Mouse (Mus musculus) liver, embryonic 14.5 days (tissue): ENCODE measurements around the gene Gins3. TPM values are rescaled to one million over a fixed set of nuclear protein-coding genes. Genes with fewer than 3 reads are reported as not detected.
A peak's percentile ranks its signal among the peaks of the same experiment; 100 is the strongest.

ENCODE experiments used
- ATAC-seq: fragments of 200-750 bp; cut with Nextera tagmentation; 2 replicates; pipeline ENCODE4 v1.8.0; 2017; ENCODE audit warnings: moderate number of reproducible peaks, mild to moderate bottlenecking, moderate library complexity; ENCODE audit not compliant: insufficient read depth
- DNase-seq, 3 experiments: peaks; one replicate each; pipeline ENCODE4 v3.0.0-alpha.2; 2012 to 2013; ENCODE audit warnings: low read depth in 3 of 3, low spot score in 3 of 3
- H3K27ac ChIP-seq: fragments of 300-500 bp; sonication (generic); 2 replicates; pipeline ENCODE4 v1.5.1; 2014; ENCODE audit warnings: moderate library complexity, mild to moderate bottlenecking, control low read depth, inconsistent platforms
- H3K27me3 ChIP-seq: fragments of 300-500 bp; sonication (generic); 2 replicates; pipeline ENCODE4 v1.6.1; 2014; ENCODE audit warnings: mild to moderate bottlenecking, low read length, moderate library complexity; ENCODE audit not compliant: control insufficient read depth, insufficient read depth
- H3K36me3 ChIP-seq: fragments of 300-500 bp; sonication (generic); replicated peaks from 2 replicates; pipeline ENCODE4 v1.6.1; 2014; ENCODE audit warnings: low read depth; ENCODE audit not compliant: control insufficient read depth, insufficient read depth
- H3K4me1 ChIP-seq, 2 experiments: fragments of 200-500 bp in 1 of 2; fragments of 300-500 bp in 1 of 2; sonication (generic) in 1 of 2; replicated peaks; 2 replicates each; pipeline ENCODE4 v1.6.1; 2012 to 2014; ENCODE audit warnings: antibody characterized with exemption in 1 of 2, inconsistent platforms in 1 of 2, low read length in 1 of 2; ENCODE audit not compliant: control insufficient read depth in 2 of 2, insufficient read depth in 2 of 2
- H3K4me2 ChIP-seq: fragments of 300-500 bp; sonication (generic); 2 replicates; pipeline ENCODE4 v1.6.1; 2014; ENCODE audit warnings: low read depth, mild to moderate bottlenecking, control low read depth, moderate library complexity
- H3K4me3 ChIP-seq, 2 experiments: fragments of 200-500 bp in 1 of 2; fragments of 300-500 bp in 1 of 2; sonication (generic) in 1 of 2; 2 replicates each; pipeline ENCODE4 v1.5.1; 2012 to 2014; ENCODE audit warnings: low read depth in 2 of 2, low read length in 2 of 2, mild to moderate bottlenecking in 2 of 2, control low read depth in 1 of 2, inconsistent platforms in 1 of 2, moderate library complexity in 1 of 2; ENCODE audit not compliant: insufficient read depth in 1 of 2
- H3K9ac ChIP-seq: fragments of 300-500 bp; sonication (generic); replicated peaks from 2 replicates; pipeline ENCODE4 v1.6.1; 2014; ENCODE audit warnings: mild to moderate bottlenecking, control low read depth, moderate library complexity
- H3K9me3 ChIP-seq: fragments of 300-500 bp; sonication (generic); 2 replicates; pipeline ENCODE4 v1.6.1; 2016; ENCODE audit warnings: low read length, mixed read lengths; ENCODE audit not compliant: control insufficient read depth
- CTCF ChIP-seq: IDR thresholded peaks from 2 replicates; pipeline ENCODE4 v1.5.1; 2016; ENCODE audit warnings: antibody characterized with exemption, low read depth, control low read depth
- EP300 ChIP-seq: IDR thresholded peaks from 2 replicates; pipeline ENCODE4 v1.6.1; 2016; ENCODE audit warnings: antibody characterized with exemption, low read depth
- WGBS: fragments of 180-500 bp; shearing (Covaris S2); extraction: QIAGEN DNeasy Blood & Tissue Kit; methylation state at CpG from one replicate; pipeline ENCODE4 v1.1.7; 2014; ENCODE audit not compliant: insufficient replicate concordance; 5-methylcytosine and 5-hydroxymethylcytosine counted together
- polyA plus RNA-seq, 2 experiments: library from polyadenylated mRNA; depleted of rRNA in 1 of 2; stranded (reverse) in 1 of 2; unstranded in 1 of 2; fragments of >200 nt; fragmentation: Nextera tagmentation in 1 of 2; extraction: Ambion mirVana in 1 of 2; gene quantifications; 2 replicates each; pipeline versions ENCODE4 v1.2.1 to v1.2.3; 2012 to 2014

The Gins3 gene
- polyA plus RNA-seq, 2 experiments = 4.9 to 9.4 TPM

- no peaks in the 10 kb centered on the region for H3K4me1 ChIP-seq
- 60% methylated on average over 6 of the region's 6 CpGs for WGBS
- no peak for TF ChIP-seq EP300
- no peak for TF ChIP-seq CTCF
- H3K27me3 ChIP-seq = peaks cover 9% of the 10 kb centered on the region
- H3K36me3 ChIP-seq = no peaks in the 10 kb centered on the region
- no peak for ATAC-seq
- no peak overlapping the region for H3K9ac ChIP-seq
- H3K9me3 ChIP-seq = no peaks in the 10 kb centered on the region
- no peak overlapping the region for H3K4me3 ChIP-seq
- H3K27ac ChIP-seq = no peak overlapping the region
- H3K4me2 ChIP-seq = no peak overlapping the region
- no peak for DNase-seq
These were observed 38.6 kb downstream of the Gins3 start for GRCm38 (mm10) chr8:95671861-95672260.

- Histone ChIP-seq H3K4me2 (no peak overlapping the region), H3K9me3 (no peaks in the 10 kb centered on the region), H3K27me3 (peaks cover 18% of the 10 kb centered on the region), H3K4me3 (no peak overlapping the region), H3K36me3 (no peaks in the 10 kb centered on the region), H3K9ac (no peak overlapping the region), H3K4me1 (no peaks in the 10 kb centered on the region), H3K27ac (no peak overlapping the region)
- TF ChIP-seq CTCF (no peak), EP300 (no peak)
- no peak for DNase-seq
- ATAC-seq = no peak
- 42% methylated on average over 5 of the region's 5 CpGs for WGBS
These were observed 39.6 kb downstream of the Gins3 start for GRCm38 (mm10) chr8:95672811-95673210.

GRCm38 (mm10) chr8:95676631-95677030, 43.4 kb downstream of the Gins3 start, which contains the start of gene Ndrg4:
Ndrg4 (plus strand) TSS chr8:95676980.
- H3K4me1 ChIP-seq = no peaks in the 10 kb centered on the region
- no peaks in the 10 kb centered on the region for H3K9me3 ChIP-seq
- no peak within 1 kb of the TSS for H3K27ac ChIP-seq
- DNase-seq (no peak), ATAC-seq (no peak)
- peaks cover 43% of the 10 kb centered on the region for H3K27me3 ChIP-seq
- TF ChIP-seq CTCF (no peak), EP300 (no peak)
- H3K36me3 ChIP-seq = no peaks in the 10 kb centered on the region
- H3K9ac ChIP-seq = no peak within 1 kb of the TSS
- peak within 1 kb of the TSS; percentile 57 for H3K4me2 ChIP-seq
- peak within 1 kb of the TSS in 1 of 2 experiments; percentile 41; a peak in 2 of 4 replicates for H3K4me3 ChIP-seq
- WGBS = 40% methylated on average over 9 of the region's 9 CpGs

GRCm38 (mm10) chr8:95677591-95678023, 44.4 kb downstream of the Gins3 start:
- ATAC-seq (no peak), DNase-seq (no peak)
- TF ChIP-seq CTCF (no peak), EP300 (no peak)
- no peaks in the 10 kb centered on the region for H3K9me3 ChIP-seq
- H3K4me3 ChIP-seq = peak overlapping the region in 1 of 2 experiments; percentile 41; a peak in 2 of 4 replicates
- H3K27ac ChIP-seq = no peak overlapping the region
- peak overlapping the region; percentile 57 for H3K4me2 ChIP-seq
- peaks cover 43% of the 10 kb centered on the region for H3K27me3 ChIP-seq
- 1% methylated on average over 39 of the region's 48 CpGs for WGBS
- no peaks in the 10 kb centered on the region for H3K4me1 ChIP-seq
- no peaks in the 10 kb centered on the region for H3K36me3 ChIP-seq
- H3K9ac ChIP-seq = no peak overlapping the region

- Histone ChIP-seq H3K36me3 (no peaks in the 10 kb centered on the region), H3K9ac (no peak overlapping the region), H3K4me2 (peak overlapping the region; percentile 57), H3K27ac (no peak overlapping the region), H3K4me3 (peak overlapping the region; percentile 15 to 41; a peak in 3 of 4 replicates), H3K27me3 (peaks cover 43% of the 10 kb centered on the region), H3K9me3 (no peaks in the 10 kb centered on the region), H3K4me1 (no peaks in the 10 kb centered on the region)
- 1% methylated on average over 60 of the region's 70 CpGs for WGBS
- no peak for ATAC-seq
- no peak for DNase-seq
- no peak for TF ChIP-seq CTCF
- TF ChIP-seq EP300 = no peak
These were observed 44.9 kb downstream of the Gins3 start for GRCm38 (mm10) chr8:95678024-95678611.
